Mouse (Mus musculus): Measurements from ENCODE around the gene Ift122. TPM values are rescaled to one million over a fixed set of nuclear protein-coding genes. Genes with fewer than 3 reads are reported as not detected.

Gene Ift122
- total RNA-seq, 2 experiments from 2014 or later, result 6.5 to 7.4 TPM

DNA sequence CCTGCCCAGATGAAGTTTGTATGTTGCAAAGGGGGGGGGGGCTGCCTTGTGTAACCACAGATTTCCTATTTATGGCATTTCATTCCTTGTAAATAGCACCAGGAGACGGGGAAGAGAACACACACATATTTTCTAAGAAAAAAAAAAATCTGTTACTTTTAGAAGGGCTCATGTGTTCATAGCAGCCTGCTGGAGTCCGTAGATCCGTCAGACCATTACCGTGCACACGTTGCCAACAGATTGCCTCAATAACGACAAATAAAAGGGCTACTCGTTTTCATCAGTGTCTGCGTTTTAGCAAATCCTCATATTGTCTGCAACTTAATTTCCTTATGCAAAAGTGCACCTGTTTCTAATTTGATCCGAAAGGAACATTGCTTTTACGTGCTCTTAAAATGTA is 73.1 kb downstream of the Ift122 start:
- DNase-seq, result no peak

- DNase-seq, result no peak
Measured at GRCm38 (mm10) chr6:115927292-115928242, 74.3 kb downstream of the Ift122 start.

- no peak for DNase-seq
Measured at GRCm38 (mm10) chr6:115930018-115930417, 76.7 kb downstream of the Ift122 start.

DNA sequence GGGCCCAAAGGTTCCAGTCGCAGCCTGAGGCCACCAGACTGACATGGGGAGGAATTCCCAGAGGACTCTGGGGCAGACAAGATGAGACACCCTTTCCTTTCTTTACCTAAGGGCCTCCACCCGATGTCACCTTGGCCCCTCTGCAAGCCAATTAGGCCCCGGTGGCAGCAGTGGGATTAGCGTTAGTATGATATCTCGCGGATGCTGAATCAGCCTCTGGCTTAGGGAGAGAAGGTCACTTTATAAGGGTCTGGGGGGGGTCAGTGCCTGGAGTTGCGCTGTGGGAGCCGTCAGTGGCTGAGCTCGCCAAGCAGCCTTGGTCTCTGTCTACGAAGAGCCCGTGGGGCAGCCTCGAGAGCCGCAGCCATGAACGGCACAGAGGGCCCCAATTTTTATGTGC is 78.4 kb downstream of the Ift122 start, which contains the start of gene Rho:
TSS of gene Rho (plus strand) at position 110 of the 400 bp plus-strand sequence.
- DNase-seq, result no peak

- DNase-seq, result no peak
Measured at GRCm38 (mm10) chr6:115932391-115932790, 79.1 kb downstream of the Ift122 start.

DNA sequence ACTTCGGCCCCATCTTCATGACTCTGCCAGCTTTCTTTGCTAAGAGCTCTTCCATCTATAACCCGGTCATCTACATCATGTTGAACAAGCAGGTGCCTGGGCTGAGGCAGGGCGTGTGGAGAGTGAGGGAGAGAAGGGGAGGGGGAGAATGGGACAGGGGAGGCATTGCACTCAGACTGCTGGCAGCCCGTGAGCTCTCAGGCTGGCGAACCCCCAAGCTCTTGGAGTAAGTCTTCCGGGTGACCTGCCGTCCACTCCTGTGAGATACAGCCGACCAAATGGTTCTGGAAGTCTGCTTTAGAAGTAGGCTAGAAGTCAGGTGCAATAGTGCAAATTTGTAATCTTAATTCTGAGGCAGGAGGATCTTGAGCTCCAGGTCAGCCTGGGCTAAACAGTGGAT is 82.3 kb downstream of the Ift122 start:
- no peak for DNase-seq

- DNase-seq, result no peak
Measured at GRCm38 (mm10) chr6:115938011-115938410, 84.7 kb downstream of the Ift122 start.

DNA sequence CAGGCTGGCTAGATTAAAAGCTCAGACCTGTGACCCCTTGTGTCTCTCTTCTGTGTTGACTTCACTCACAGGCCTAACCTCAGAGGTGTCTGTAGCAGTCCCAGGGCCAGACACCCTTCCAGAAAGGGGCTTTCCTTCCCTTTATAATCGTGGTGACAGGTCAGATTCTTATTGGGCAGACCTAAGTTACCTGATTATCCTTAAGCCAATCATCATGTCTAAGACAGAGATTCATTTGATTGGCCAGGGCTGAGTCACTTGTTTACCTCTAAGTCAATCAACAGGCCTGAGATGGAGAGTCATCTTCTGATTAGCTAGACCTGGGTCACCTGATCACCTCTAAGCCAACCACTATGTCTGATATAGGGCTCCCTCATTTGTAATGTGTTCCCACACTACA is 85.5 kb downstream of the Ift122 start:
- no peak for DNase-seq

GRCm38 (mm10) chr6:115940603-115941002 is 87.3 kb downstream of the Ift122 start:
- DNase-seq, result no peak

GRCm38 (mm10) chr6:115941128-115941527 is 87.9 kb downstream of the Ift122 start:
- no peak for DNase-seq

DNA sequence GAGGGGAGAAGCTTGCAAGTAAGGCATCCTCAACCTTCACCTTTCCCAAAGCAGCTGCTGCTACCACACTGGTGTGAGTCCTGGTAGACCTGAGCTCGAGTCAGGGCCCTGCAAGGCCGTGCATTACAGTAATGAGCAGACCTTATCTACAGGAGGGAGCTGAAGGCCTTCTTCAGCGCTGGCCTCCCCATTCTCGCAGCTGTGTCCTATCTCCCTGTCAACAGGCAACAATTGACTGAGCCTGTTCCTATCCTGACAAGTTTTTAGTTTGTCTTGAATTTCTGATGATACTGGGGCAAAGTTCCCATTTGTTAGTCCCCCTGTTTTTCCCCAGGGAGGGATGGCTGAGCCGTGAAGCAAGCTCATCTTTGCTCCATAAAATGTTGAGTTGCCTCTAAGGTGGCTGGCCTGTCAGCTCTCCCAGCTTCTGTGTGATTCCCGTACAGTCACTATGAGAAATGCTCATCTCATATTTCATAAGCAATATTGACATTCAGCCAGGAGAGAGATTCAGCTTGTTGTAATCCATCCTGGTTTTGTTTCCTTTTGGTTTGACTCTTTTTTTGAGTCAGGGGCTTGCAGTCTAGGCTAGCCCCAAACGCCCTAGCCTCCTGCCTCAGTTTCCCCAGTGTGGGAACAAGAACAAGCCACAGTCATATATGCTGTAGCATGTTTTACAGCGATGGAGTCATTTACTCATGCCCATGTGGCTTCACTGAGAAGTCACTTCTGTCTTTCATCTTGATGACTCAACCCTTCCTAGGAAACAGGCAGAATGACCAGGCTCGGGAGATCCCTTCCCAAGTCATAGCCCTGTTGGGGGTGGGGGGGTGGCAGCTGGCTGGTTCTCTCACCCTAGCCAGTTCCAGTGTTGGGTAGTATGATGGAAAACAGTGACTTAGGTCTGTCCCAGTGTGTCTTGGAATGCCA is 90.5 kb downstream of the Ift122 start:
- DNase-seq, result peak; percentile 61 to 63

DNA sequence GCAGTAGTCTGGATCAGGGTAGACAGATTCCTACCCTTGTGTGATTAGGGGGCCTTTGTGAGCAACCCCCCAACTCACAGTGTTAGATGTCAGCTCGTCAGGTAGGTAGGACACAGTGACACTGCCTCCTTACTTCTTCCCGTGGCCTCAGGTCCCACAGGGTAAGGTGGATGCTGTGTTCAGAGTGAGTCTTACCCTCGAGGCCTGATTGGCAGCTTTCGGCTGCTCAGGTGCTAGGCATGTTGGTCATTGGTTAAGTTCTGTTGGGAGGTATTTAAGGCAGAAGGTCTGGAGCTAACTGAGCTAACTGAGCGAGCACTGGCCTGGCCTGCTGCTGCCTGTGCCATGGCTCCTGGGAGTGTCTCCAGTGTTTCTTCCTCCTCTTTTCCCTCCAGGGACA is 91.4 kb downstream of the Ift122 start, which contains the start of gene H1foo:
TSS of gene H1foo (plus strand) at position 301 of the 400 bp plus-strand sequence.
- DNase-seq, result no peak

- no peak for DNase-seq
Measured at GRCm38 (mm10) chr6:115945633-115946032, 92.4 kb downstream of the Ift122 start.

- DNase-seq, result peak in 1 of 2 experiments; percentile 32
Measured at GRCm38 (mm10) chr6:115946389-115946788, 93.1 kb downstream of the Ift122 start.

DNA sequence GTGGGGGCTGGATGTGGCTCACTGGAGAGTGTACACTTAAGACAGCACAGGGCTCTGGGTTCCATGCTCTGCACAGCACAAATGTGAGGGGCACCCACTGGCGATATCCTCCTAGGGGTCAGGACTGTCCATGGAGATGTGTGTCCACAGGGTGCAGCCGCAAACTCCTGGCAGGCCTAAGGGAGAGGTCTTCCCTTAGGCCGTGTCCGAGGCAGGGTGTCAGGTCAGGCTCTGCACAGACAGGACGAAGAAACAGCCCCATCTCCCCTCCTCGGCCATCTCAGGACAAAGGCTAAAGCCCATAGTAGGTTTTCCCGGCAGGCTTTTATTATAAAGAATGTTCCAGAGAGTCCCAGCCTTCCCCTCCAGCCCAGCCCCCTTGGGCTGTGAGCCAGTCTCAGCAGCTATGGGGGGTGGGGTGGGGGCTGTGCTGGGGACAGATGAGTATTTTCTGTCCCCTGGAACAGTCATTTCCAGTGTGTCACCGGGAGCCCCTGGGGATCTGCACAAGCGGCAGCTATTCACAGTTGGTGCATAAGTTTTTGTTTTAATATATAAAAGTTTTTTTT is 101.3 kb downstream of the Ift122 start:
- no peak for DNase-seq

- DNase-seq, result no peak
Measured at GRCm38 (mm10) chr6:115955169-115955568, 101.9 kb downstream of the Ift122 start.

DNA sequence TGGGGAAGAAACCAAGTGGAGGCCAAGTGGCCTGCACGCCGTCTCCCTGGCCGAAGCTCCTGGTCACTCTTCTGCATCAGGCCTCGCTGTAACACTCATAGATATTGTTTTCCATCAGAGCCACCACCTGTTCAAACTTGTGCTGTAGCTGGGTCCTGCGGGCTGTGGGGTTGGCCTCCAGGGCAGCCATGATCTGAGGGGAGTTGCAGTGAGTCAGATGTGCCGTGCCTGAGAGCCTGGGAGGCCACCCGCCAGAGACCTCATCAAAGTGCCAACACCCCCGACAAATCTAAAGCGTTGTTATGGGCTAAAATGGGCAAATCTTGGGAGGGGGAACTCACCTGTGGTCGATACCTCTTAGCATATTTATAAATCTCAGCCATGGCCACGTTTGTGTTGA is 102.4 kb downstream of the Ift122 start:
- DNase-seq, result no peak

DNA sequence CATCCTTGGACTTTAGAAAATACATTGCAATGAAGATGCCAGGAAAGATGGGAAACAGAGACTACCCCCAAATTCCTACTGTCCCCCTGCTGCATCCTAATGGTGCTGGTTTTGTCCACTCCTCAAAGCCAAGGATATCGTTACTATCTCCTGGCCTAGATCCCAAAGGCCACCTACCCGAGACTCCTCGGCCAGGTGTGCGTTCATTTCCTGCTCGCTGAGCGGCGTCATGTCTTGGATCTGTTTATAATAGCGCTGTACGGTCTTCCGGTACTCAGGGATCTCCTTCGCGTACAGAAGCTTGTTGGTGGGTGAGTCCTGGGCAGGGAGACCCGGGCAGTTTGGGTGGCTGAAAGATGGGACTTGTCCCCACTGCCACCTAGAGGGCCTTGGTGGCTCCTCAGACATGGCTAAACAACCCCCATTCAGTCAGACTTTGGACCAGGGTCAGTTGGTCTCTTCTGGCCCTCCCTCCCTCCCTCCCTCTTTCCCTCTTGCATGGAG is 103.2 kb downstream of the Ift122 start:
- no peak for DNase-seq

DNA sequence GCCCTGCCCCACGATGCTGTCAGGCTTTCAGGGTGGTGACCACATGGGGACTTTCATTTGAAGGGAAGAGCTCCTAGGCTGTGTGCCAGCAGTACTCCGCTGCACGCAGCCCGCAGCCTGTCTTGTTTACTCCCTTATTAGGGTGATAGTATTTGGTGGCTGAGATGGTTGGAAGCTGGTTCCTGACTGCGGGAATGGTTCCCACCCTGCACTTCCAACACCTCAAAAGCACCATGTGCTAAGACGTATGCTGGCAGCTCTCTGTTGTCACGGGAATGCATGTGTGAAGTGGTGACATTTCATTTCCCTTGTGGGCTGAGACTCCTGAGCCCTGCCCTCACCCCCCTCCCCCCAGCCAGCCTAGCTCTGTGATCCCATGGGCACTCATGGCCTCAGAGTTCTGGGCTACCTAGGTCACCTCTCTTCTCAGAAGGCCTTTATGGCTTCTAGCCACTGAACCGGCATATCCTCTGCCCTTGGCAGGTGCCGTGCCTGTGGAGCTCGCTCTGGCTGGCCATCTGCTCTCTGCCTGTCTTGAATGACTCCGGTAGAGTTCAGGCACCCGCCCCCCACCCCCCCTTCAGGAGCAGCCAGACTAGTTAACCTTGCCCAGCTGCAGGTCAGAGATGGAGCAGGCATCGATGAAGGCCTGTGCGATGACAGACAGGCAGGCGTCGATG is 103.8 kb downstream of the Ift122 start:
- peak; percentile 71 to 77 for DNase-seq

GRCm38 (mm10) chr6:115957681-115958080 is 104.4 kb downstream of the Ift122 start:
- no peak for DNase-seq

DNA sequence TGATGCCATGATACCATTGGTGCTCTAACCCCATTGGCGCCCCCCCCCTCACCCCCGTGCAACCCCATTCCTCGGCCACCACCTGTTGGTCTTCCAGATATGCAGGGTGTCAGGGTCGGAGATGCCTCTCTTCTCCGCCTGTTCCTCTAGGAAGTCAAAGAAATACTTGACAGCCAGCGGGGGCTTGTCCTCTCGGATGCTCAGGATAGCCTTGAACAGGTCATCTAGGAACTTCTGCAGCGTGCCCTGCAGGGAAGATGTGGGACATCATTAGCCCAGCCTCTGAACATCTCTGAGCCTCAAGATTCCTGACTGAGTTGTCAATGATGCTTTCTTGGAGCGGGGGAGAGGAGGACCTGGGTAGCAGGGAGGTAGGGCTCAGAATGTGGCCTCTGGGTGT is 105.2 kb downstream of the Ift122 start:
- DNase-seq, result no peak

All from heart, adult 18-20 months (tissue).